Mouse (Mus musculus): ENCODE results near the gene Rnf182.
A peak's percentile ranks its signal among the peaks of the same experiment; 100 is the strongest.

Gene Rnf182

GRCm38 (mm10) chr13:43633024-43633423, 17.5 kb downstream of the Rnf182 start:
- DNase-seq (ENCODE audit: low read depth, low spot score): no peak
- Histone ChIP-seq H3K36me3 (ENCODE audit: control insufficient read depth, insufficient read depth, low read length, poor library complexity, severe bottlenecking) (no peaks in the 10 kb centered on the region), H3K27me3 (ENCODE audit: control insufficient read depth, insufficient read depth, low read length, poor library complexity, severe bottlenecking) (no peaks in the 10 kb centered on the region)

- no peaks in the 10 kb centered on the region for H3K36me3 ChIP-seq (ENCODE audit: control insufficient read depth, insufficient read depth, low read length, poor library complexity, severe bottlenecking)
- no peak for DNase-seq (ENCODE audit: low read depth, low spot score)
- H3K27me3 ChIP-seq (ENCODE audit: control insufficient read depth, insufficient read depth, low read length, poor library complexity, severe bottlenecking): no peaks in the 10 kb centered on the region
These were observed 22.2 kb downstream of the Rnf182 start for GRCm38 (mm10) chr13:43637720-43638119.

GRCm38 (mm10) chr13:43644991-43645390, 29.5 kb downstream of the Rnf182 start:
- no peaks in the 10 kb centered on the region for H3K27me3 ChIP-seq (ENCODE audit: control insufficient read depth, insufficient read depth, low read length, poor library complexity, severe bottlenecking)
- no peaks in the 10 kb centered on the region for H3K36me3 ChIP-seq (ENCODE audit: control insufficient read depth, insufficient read depth, low read length, poor library complexity, severe bottlenecking)
- no peak for DNase-seq (ENCODE audit: low read depth, low spot score)

- H3K36me3 ChIP-seq (ENCODE audit: control insufficient read depth, insufficient read depth, low read length, poor library complexity, severe bottlenecking): no peaks in the 10 kb centered on the region
- no peak for DNase-seq (ENCODE audit: low read depth, low spot score)
- no peaks in the 10 kb centered on the region for H3K27me3 ChIP-seq (ENCODE audit: control insufficient read depth, insufficient read depth, low read length, poor library complexity, severe bottlenecking)
These were observed 33.0 kb downstream of the Rnf182 start for GRCm38 (mm10) chr13:43648556-43648955.

- Histone ChIP-seq H3K27me3 (ENCODE audit: control insufficient read depth, insufficient read depth, low read length, poor library complexity, severe bottlenecking) (no peaks in the 10 kb centered on the region), H3K36me3 (ENCODE audit: control insufficient read depth, insufficient read depth, low read length, poor library complexity, severe bottlenecking) (no peaks in the 10 kb centered on the region)
- DNase-seq (ENCODE audit: low read depth, low spot score): no peak
These were observed 35.8 kb downstream of the Rnf182 start for GRCm38 (mm10) chr13:43651277-43651676.

- H3K27me3 ChIP-seq (ENCODE audit: control insufficient read depth, insufficient read depth, low read length, poor library complexity, severe bottlenecking): no peaks in the 10 kb centered on the region
- no peak for DNase-seq (ENCODE audit: low read depth, low spot score)
- H3K36me3 ChIP-seq (ENCODE audit: control insufficient read depth, insufficient read depth, low read length, poor library complexity, severe bottlenecking): no peaks in the 10 kb centered on the region
These were observed 38.6 kb downstream of the Rnf182 start for GRCm38 (mm10) chr13:43654091-43654490.

- DNase-seq (ENCODE audit: low read depth, low spot score): no peak
- Histone ChIP-seq H3K27me3 (ENCODE audit: control insufficient read depth, insufficient read depth, low read length, poor library complexity, severe bottlenecking) (no peaks in the 10 kb centered on the region), H3K36me3 (ENCODE audit: control insufficient read depth, insufficient read depth, low read length, poor library complexity, severe bottlenecking) (no peaks in the 10 kb centered on the region)
These were observed 47.7 kb downstream of the Rnf182 start for GRCm38 (mm10) chr13:43663225-43663624.

GRCm38 (mm10) chr13:43666130-43666529, 50.6 kb downstream of the Rnf182 start:
- no peaks in the 10 kb centered on the region for H3K36me3 ChIP-seq (ENCODE audit: control insufficient read depth, insufficient read depth, low read length, poor library complexity, severe bottlenecking)
- no peaks in the 10 kb centered on the region for H3K27me3 ChIP-seq (ENCODE audit: control insufficient read depth, insufficient read depth, low read length, poor library complexity, severe bottlenecking)
- DNase-seq (ENCODE audit: low read depth, low spot score): no peak

GRCm38 (mm10) chr13:43666920-43667319, 51.4 kb downstream of the Rnf182 start:
- H3K36me3 ChIP-seq (ENCODE audit: control insufficient read depth, insufficient read depth, low read length, poor library complexity, severe bottlenecking): no peaks in the 10 kb centered on the region
- H3K27me3 ChIP-seq (ENCODE audit: control insufficient read depth, insufficient read depth, low read length, poor library complexity, severe bottlenecking): no peaks in the 10 kb centered on the region
- DNase-seq (ENCODE audit: low read depth, low spot score): peak; percentile 7

GRCm38 (mm10) chr13:43677159-43677882, 61.8 kb downstream of the Rnf182 start:
- H3K36me3 ChIP-seq (ENCODE audit: control insufficient read depth, insufficient read depth, low read length, poor library complexity, severe bottlenecking): no peaks in the 10 kb centered on the region
- DNase-seq (ENCODE audit: low read depth, low spot score): no peak
- H3K27me3 ChIP-seq (ENCODE audit: control insufficient read depth, insufficient read depth, low read length, poor library complexity, severe bottlenecking): no peaks in the 10 kb centered on the region

GRCm38 (mm10) chr13:43677883-43678244, 62.4 kb downstream of the Rnf182 start:
- H3K36me3 ChIP-seq (ENCODE audit: control insufficient read depth, insufficient read depth, low read length, poor library complexity, severe bottlenecking): no peaks in the 10 kb centered on the region
- H3K27me3 ChIP-seq (ENCODE audit: control insufficient read depth, insufficient read depth, low read length, poor library complexity, severe bottlenecking): no peaks in the 10 kb centered on the region
- no peak for DNase-seq (ENCODE audit: low read depth, low spot score)

GRCm38 (mm10) chr13:43684499-43684994, 69.0 kb downstream of the Rnf182 start:
- no peak for DNase-seq (ENCODE audit: low read depth, low spot score)
- Histone ChIP-seq H3K27me3 (ENCODE audit: control insufficient read depth, insufficient read depth, low read length, poor library complexity, severe bottlenecking) (no peaks in the 10 kb centered on the region), H3K36me3 (ENCODE audit: control insufficient read depth, insufficient read depth, low read length, poor library complexity, severe bottlenecking) (no peaks in the 10 kb centered on the region)

GRCm38 (mm10) chr13:43688065-43688464, 72.6 kb downstream of the Rnf182 start:
- no peaks in the 10 kb centered on the region for H3K27me3 ChIP-seq (ENCODE audit: control insufficient read depth, insufficient read depth, low read length, poor library complexity, severe bottlenecking)
- no peak for DNase-seq (ENCODE audit: low read depth, low spot score)

GRCm38 (mm10) chr13:43691755-43692154, 76.2 kb downstream of the Rnf182 start:
- no peaks in the 10 kb centered on the region for H3K27me3 ChIP-seq (ENCODE audit: control insufficient read depth, insufficient read depth, low read length, poor library complexity, severe bottlenecking)
- H3K36me3 ChIP-seq (ENCODE audit: control insufficient read depth, insufficient read depth, low read length, poor library complexity, severe bottlenecking): no peaks in the 10 kb centered on the region
- DNase-seq (ENCODE audit: low read depth, low spot score): peak; percentile 15

More at GRCm38 (mm10) chr13:43688065-43688464, 72.6 kb downstream of the Rnf182 start:
- no peaks in the 10 kb centered on the region for H3K36me3 ChIP-seq (ENCODE audit: control insufficient read depth, insufficient read depth, low read length, poor library complexity, severe bottlenecking)

GRCm38 (mm10) chr13:43695521-43695920, 80.0 kb downstream of the Rnf182 start:
- Histone ChIP-seq H3K36me3 (ENCODE audit: control insufficient read depth, insufficient read depth, low read length, poor library complexity, severe bottlenecking) (no peaks in the 10 kb centered on the region), H3K27me3 (ENCODE audit: control insufficient read depth, insufficient read depth, low read length, poor library complexity, severe bottlenecking) (no peaks in the 10 kb centered on the region; the same call in 1 of the 2 replicates)
- no peak for DNase-seq (ENCODE audit: low read depth, low spot score)

GRCm38 (mm10) chr13:43696011-43696410, 80.5 kb downstream of the Rnf182 start:
- no peaks in the 10 kb centered on the region; the same call in 1 of the 2 replicates for H3K27me3 ChIP-seq (ENCODE audit: control insufficient read depth, insufficient read depth, low read length, poor library complexity, severe bottlenecking)
- DNase-seq (ENCODE audit: low read depth, low spot score): no peak
- no peaks in the 10 kb centered on the region for H3K36me3 ChIP-seq (ENCODE audit: control insufficient read depth, insufficient read depth, low read length, poor library complexity, severe bottlenecking)

Data from splenic B cell, adult 2 months (primary cell).